Mouse (Mus musculus): Measurements from ENCODE around the gene Cd86.

GRCm38 (mm10) chr16:36707702-36708423 lies 42.0 kb upstream of the Cd86 start:
- TF ChIP-seq CTCF (conservative IDR thresholded peaks at IDR 0.05; ENCODE audit: low read length) = no peak
- TF ChIP-seq NANOG (IDR thresholded peaks at IDR 0.05; ENCODE audit: borderline replicate concordance, low read length) = peak; percentile 61; the same call in 1 of the 2 replicates
- TF ChIP-seq POU5F1 (IDR thresholded peaks at IDR 0.05; ENCODE audit: borderline replicate concordance, low read length) = no peak
